Comparison of ENCODE assay signal across 7 mouse cellular contexts in genomic region chr2:130295331-130296133, GRCm38 (mm10). TPM values are rescaled to one million over a fixed set of nuclear protein-coding genes. Genes with fewer than 3 reads are reported as not detected.
A peak's percentile ranks its signal among the peaks of the same experiment; 100 is the strongest.
DNase-seq lines count a peak whose midpoint lies in the region; ATAC-seq and TF ChIP-seq lines count a peak whose summit lies in the region.

No protein-coding gene starts in this region.

- no peak overlapping the region for H3K27ac ChIP-seq in heart, embryonic 16.5 days (ENCODE audit: low read length)
- peak overlapping the region; percentile 77 for H3K27ac ChIP-seq in midbrain, embryonic 12.5 days (replicated peaks)
- peak overlapping the region; percentile 48; the same call in 1 of the 2 replicates for H3K27ac ChIP-seq in stomach, embryonic 14.5 days (ENCODE audit: low read length)

- peaks cover 32% of the 10 kb centered on the region for H3K4me1 ChIP-seq in E14TG2a.4 (replicated peaks; ENCODE audit: low read depth, low read length)
- no peaks in the 10 kb centered on the region; the same call in 1 of the 2 replicates for H3K4me1 ChIP-seq in heart, embryonic 16.5 days (ENCODE audit: control insufficient read depth, insufficient read depth, low read length)
- peaks cover 40% of the 10 kb centered on the region for H3K4me1 ChIP-seq in midbrain, embryonic 12.5 days
- peaks cover 8% of the 10 kb centered on the region; the same call in 1 of the 2 replicates for H3K4me1 ChIP-seq in stomach, embryonic 14.5 days (ENCODE audit: control insufficient read depth, insufficient read depth, low read length)

- peak overlapping the region; percentile 76 for H3K4me2 ChIP-seq in heart, embryonic 16.5 days (ENCODE audit: low read depth, low read length)
- peak overlapping the region; percentile 67 for H3K4me2 ChIP-seq in midbrain, embryonic 12.5 days (replicated peaks)
- peak overlapping the region; percentile 69 for H3K4me2 ChIP-seq in stomach, embryonic 14.5 days (replicated peaks; ENCODE audit: low read depth, low read length)

- peak overlapping the region; percentile 74 for H3K9ac ChIP-seq in heart, embryonic 16.5 days (ENCODE audit: low read length)
- H3K9ac ChIP-seq in midbrain, embryonic 12.5 days (replicated peaks), result peak overlapping the region; percentile 91
- H3K9ac ChIP-seq in stomach, embryonic 14.5 days (replicated peaks; ENCODE audit: low read depth, low read length), result peak overlapping the region; percentile 76

- H3K36me3 ChIP-seq in C2C12 (ENCODE audit: control insufficient read depth, insufficient read depth) (no peaks in the 10 kb centered on the region), E14TG2a.4 (ENCODE audit: insufficient read depth, low read length) (no peaks in the 10 kb centered on the region)
- H3K36me3 ChIP-seq in heart, embryonic 16.5 days (ENCODE audit: control insufficient read depth, insufficient read depth), result no peaks in the 10 kb centered on the region
- no peaks in the 10 kb centered on the region for H3K36me3 ChIP-seq in midbrain, embryonic 12.5 days
- H3K36me3 ChIP-seq in stomach, embryonic 14.5 days (ENCODE audit: control insufficient read depth, insufficient read depth, low read length), result no peaks in the 10 kb centered on the region

- peak overlapping the region; percentile 11 for H3K4me3 ChIP-seq in C2C12 (ENCODE audit: insufficient read depth, poor library complexity, severe bottlenecking)
- H3K4me3 ChIP-seq in E14TG2a.4 (replicated peaks; ENCODE audit: low read length), result peak overlapping the region; percentile 81
- H3K4me3 ChIP-seq in heart, embryonic 16.5 days (ENCODE audit: low read length), result peak overlapping the region; percentile 68
- H3K4me3 ChIP-seq in midbrain, embryonic 12.5 days, result peak overlapping the region; percentile 80
- peak overlapping the region; percentile 70 for H3K4me3 ChIP-seq in stomach, embryonic 14.5 days (ENCODE audit: low read depth, low read length)

- peak overlapping the region; percentile 56 for H3ac ChIP-seq in C2C12 (ENCODE audit: control insufficient read depth, insufficient read length, low read depth)

- H3K9me3 ChIP-seq in E14TG2a.4 (ENCODE audit: low read length), result no peaks in the 10 kb centered on the region
- H3K9me3 ChIP-seq in heart, embryonic 16.5 days (replicated peaks; ENCODE audit: control insufficient read depth, low read length), result no peaks in the 10 kb centered on the region
- H3K9me3 ChIP-seq in midbrain, embryonic 12.5 days, result no peaks in the 10 kb centered on the region
- H3K9me3 ChIP-seq in stomach, embryonic 14.5 days (ENCODE audit: control insufficient read depth, low read depth, low read length), result no peaks in the 10 kb centered on the region

- H3K79me2 ChIP-seq in C2C12 (ENCODE audit: control insufficient read depth, insufficient read depth), result no peaks in the 10 kb centered on the region

- under 1% methylated on average over 72 of the region's 99 CpGs for WGBS in heart, embryonic 16.5 days
- under 1% methylated on average over 60 of the region's 99 CpGs for WGBS in midbrain, embryonic 12.5 days
- under 1% methylated on average over 69 of the region's 99 CpGs for WGBS in stomach, embryonic 14.5 days

- DNase-seq in embryo, embryonic 11 days, result peak; percentile 83
- peak; percentile 43 to 60 for DNase-seq in layer of hippocampus, postnatal 25 days (ENCODE audit: extremely low spot score in 1 of 2, low spot score in 1 of 2)

- TF ChIP-seq CTCF in C2C12 (IDR thresholded peaks at IDR 0.05; ENCODE audit: control insufficient read depth, insufficient read depth, insufficient read length), result no peak
- no peak for TF ChIP-seq CTCF in E14TG2a.4 (conservative IDR thresholded peaks at IDR 0.05; ENCODE audit: low read length)

- peak; percentile 69 for ATAC-seq in heart, embryonic 16.5 days (replicated peaks; ENCODE audit: extremely low read depth, insufficient read depth, low FRiP score)
- ATAC-seq in midbrain, embryonic 12.5 days (ENCODE audit: low FRiP score, low read depth), result peak; percentile 63
- peak; percentile 43 for ATAC-seq in stomach, embryonic 14.5 days (ENCODE audit: insufficient number of reproducible peaks, insufficient read depth, low FRiP score, low read depth)

- no peaks in the 10 kb centered on the region for H3K79me3 ChIP-seq in C2C12 (ENCODE audit: low read depth)

- H3K27me3 ChIP-seq in C2C12 (ENCODE audit: control insufficient read depth, insufficient read depth, insufficient read length), result peaks cover 18% of the 10 kb centered on the region
- peaks cover 81% of the 10 kb centered on the region for H3K27me3 ChIP-seq in E14TG2a.4 (ENCODE audit: insufficient read depth, low read length)
- peaks cover 38% of the 10 kb centered on the region for H3K27me3 ChIP-seq in heart, embryonic 16.5 days (ENCODE audit: control insufficient read depth, insufficient read depth, low read length)
- H3K27me3 ChIP-seq in midbrain, embryonic 12.5 days, result peaks cover 40% of the 10 kb centered on the region
- H3K27me3 ChIP-seq in stomach, embryonic 14.5 days (ENCODE audit: control insufficient read depth, insufficient read depth, low read length), result no peaks in the 10 kb centered on the region

TF ChIP-seq in C2C12, 6 proteins besides CTCF, POLR2A, EP300 and RAD21:
- TF ChIP-seq MYOD1 (IDR thresholded peaks at IDR 0.05; ENCODE audit: control insufficient read depth, insufficient read length, low read depth) (no peak), MAX (IDR thresholded peaks at IDR 0.05) (no peak), CEBPB (IDR thresholded peaks at IDR 0.05; ENCODE audit: low read depth) (no peak), MYOG (IDR thresholded peaks at IDR 0.05; ENCODE audit: control insufficient read depth, extremely low read depth, insufficient read length) (no peak), FOSL1 (IDR thresholded peaks at IDR 0.05; ENCODE audit: insufficient read depth, low read length, poor library complexity, severe bottlenecking) (no peak), USF1 (IDR thresholded peaks at IDR 0.05; ENCODE audit: low read depth) (no peak)
TF ChIP-seq in C2C12: peak in this region for 0.

RNA-seq across cellular contexts. Expression of gene Ebf4, which starts 0.6 kb away (rescaled TPM):
- polyA plus RNA-seq in C2C12 (2012; fragmentation: generic; extraction: Trizol), result 0.07 TPM
- 0.30 and 0.43 TPM in 2 replicates for polyA plus RNA-seq in heart, embryonic 16.5 days (2015; fragmentation: Nextera tagmentation; extraction: Ambion mirVana)
- total RNA-seq in layer of hippocampus, postnatal 25 days (2021), result 10 to 100 TPM in 1 of 2 experiments, 1 to 10 TPM in 1; 9.3 to 13.6 TPM
- 2.1 and 2.7 TPM in 2 replicates for polyA plus RNA-seq in midbrain, embryonic 12.5 days (2016; fragmentation: Nextera tagmentation; extraction: Ambion mirVana)
- 3.7 and 4.7 TPM in 2 replicates for polyA plus RNA-seq in stomach, embryonic 14.5 days (2014; fragmentation: Nextera tagmentation; extraction: Ambion mirVana)

RNA-seq across cellular contexts. Expression of gene Idh3b, which starts 11.2 kb away (rescaled TPM):
- polyA plus RNA-seq in C2C12 (2012; fragmentation: generic; extraction: Trizol), result 144 TPM
- 346 and 357 TPM in 2 replicates for polyA plus RNA-seq in heart, embryonic 16.5 days (2015; fragmentation: Nextera tagmentation; extraction: Ambion mirVana)
- total RNA-seq in layer of hippocampus, postnatal 25 days (2021), result 100 to 1,000 TPM; 320 to 329 TPM
- polyA plus RNA-seq in midbrain, embryonic 12.5 days (2016; fragmentation: Nextera tagmentation; extraction: Ambion mirVana), result 126 and 127 TPM in 2 replicates
- 165 and 169 TPM in 2 replicates for polyA plus RNA-seq in stomach, embryonic 14.5 days (2014; fragmentation: Nextera tagmentation; extraction: Ambion mirVana)

RNA-seq across cellular contexts. Expression of gene Nop56, which starts 21.3 kb away (rescaled TPM):
- 293 TPM for polyA plus RNA-seq in C2C12 (2012; fragmentation: generic; extraction: Trizol)
- polyA plus RNA-seq in heart, embryonic 16.5 days (2015; fragmentation: Nextera tagmentation; extraction: Ambion mirVana), result 138 and 159 TPM in 2 replicates
- 100 to 1,000 TPM; 129 to 165 TPM for total RNA-seq in layer of hippocampus, postnatal 25 days (2021)
- polyA plus RNA-seq in midbrain, embryonic 12.5 days (2016; fragmentation: Nextera tagmentation; extraction: Ambion mirVana), result 283 and 313 TPM in 2 replicates
- 273 and 305 TPM in 2 replicates for polyA plus RNA-seq in stomach, embryonic 14.5 days (2014; fragmentation: Nextera tagmentation; extraction: Ambion mirVana)

Comparison
In these comparisons a context has a peak if more than half of its experiments do, and no peak if none do; other contexts are left out.
1. H3K4me3 ChIP-seq: peak in every context shown above with its lines; median percentile 81 in E14TG2a.4; 80 in midbrain, embryonic 12.5 days; 70 in stomach, embryonic 14.5 days; 68 in heart, embryonic 16.5 days; 11 in C2C12.